Mouse (Mus musculus) neural tube, embryonic 14.5 days (tissue): ENCODE results near the gene Ggt5. TPM values are rescaled to one million over a fixed set of nuclear protein-coding genes. Genes with fewer than 3 reads are reported as not detected.

Source experiments
- ATAC-seq: fragments of 200-750 bp; cut with Nextera tagmentation; 2 replicates; pipeline ENCODE4 v1.8.0; 2017; ENCODE audit warnings: low read depth, mild to moderate bottlenecking, moderate TSS enrichment, moderate library complexity
- H3K27ac ChIP-seq: fragments of 300-500 bp; sonication (generic); 2 replicates; pipeline ENCODE4 v1.5.1; 2014; ENCODE audit warnings: low read depth, mild to moderate bottlenecking, control low read depth, low read length, moderate library complexity, mixed read lengths
- H3K27me3 ChIP-seq: fragments of 300-500 bp; sonication (generic); 2 replicates; pipeline ENCODE4 v1.6.1; 2014; ENCODE audit warnings: low read length; ENCODE audit not compliant: control insufficient read depth, insufficient read depth
- H3K36me3 ChIP-seq: fragments of 300-500 bp; sonication (generic); 2 replicates; pipeline ENCODE4 v1.6.1; 2014; ENCODE audit warnings: low read length, mixed read lengths; ENCODE audit not compliant: control insufficient read depth, insufficient read depth
- H3K4me1 ChIP-seq: fragments of 300-500 bp; sonication (generic); 2 replicates; pipeline ENCODE4 v1.6.1; 2014; ENCODE audit warnings: low read length; ENCODE audit not compliant: control insufficient read depth, insufficient read depth
- H3K4me2 ChIP-seq: fragments of 300-500 bp; sonication (generic); 2 replicates; pipeline ENCODE4 v1.6.1; 2014; ENCODE audit warnings: mild to moderate bottlenecking, low read depth, low read length, control low read depth
- H3K4me3 ChIP-seq: fragments of 300-500 bp; sonication (generic); 2 replicates; pipeline ENCODE4 v1.5.1; 2014; ENCODE audit warnings: low read depth, low read length, control low read depth, mixed read lengths
- H3K9ac ChIP-seq: fragments of 300-500 bp; sonication (generic); replicated peaks from 2 replicates; pipeline ENCODE4 v1.6.1; 2014; ENCODE audit warnings: low read depth, mild to moderate bottlenecking, control low read depth, low read length, mixed read lengths
- H3K9me3 ChIP-seq: fragments of 300-500 bp; sonication (generic); 2 replicates; pipeline ENCODE4 v1.6.1; 2016; ENCODE audit warnings: low read length; ENCODE audit not compliant: control insufficient read depth
- WGBS: fragments of 180-500 bp; shearing (Covaris S2); extraction: QIAGEN DNeasy Blood & Tissue Kit; methylation state at CpG from one replicate; pipeline ENCODE4 v1.1.7; 2014; 5-methylcytosine and 5-hydroxymethylcytosine counted together
- polyA plus RNA-seq: library from polyadenylated mRNA; unstranded; fragments of >200 nt; fragmentation: Nextera tagmentation; extraction: Ambion mirVana; gene quantifications from 2 replicates; pipeline ENCODE4 v1.2.1, GENCODE M21; 2014

The Ggt5 gene
- polyA plus RNA-seq, 1 experiment from 2014 or later, result 0.43 TPM

- H3K27ac ChIP-seq, result no peak overlapping the region
- H3K9ac ChIP-seq, result no peak overlapping the region
- 88% methylated on average over 6 of the region's 6 CpGs for WGBS
- no peak for ATAC-seq
- H3K4me1 ChIP-seq, result peaks cover 11% of the 10 kb centered on the region
- H3K4me3 ChIP-seq, result no peak overlapping the region
- H3K9me3 ChIP-seq, result no peaks in the 10 kb centered on the region
- peaks cover 42% of the 10 kb centered on the region for H3K36me3 ChIP-seq
- H3K27me3 ChIP-seq, result no peaks in the 10 kb centered on the region
- no peak overlapping the region for H3K4me2 ChIP-seq
These were observed 59.0 kb downstream of the Ggt5 start for GRCm38 (mm10) chr10:75648091-75648490.

- no peak overlapping the region for H3K9ac ChIP-seq
- H3K36me3 ChIP-seq, result peaks cover 43% of the 10 kb centered on the region
- no peak overlapping the region for H3K4me2 ChIP-seq
- H3K27ac ChIP-seq, result no peak overlapping the region
- H3K4me1 ChIP-seq, result peaks cover 2% of the 10 kb centered on the region; the same call in 1 of the 2 replicates
- no peaks in the 10 kb centered on the region for H3K9me3 ChIP-seq
- no peaks in the 10 kb centered on the region for H3K27me3 ChIP-seq
- ATAC-seq, result no peak
- WGBS, result 88% methylated on average over 7 of the region's 7 CpGs
- H3K4me3 ChIP-seq, result no peak overlapping the region
These were observed 59.9 kb downstream of the Ggt5 start for GRCm38 (mm10) chr10:75649001-75649400.

GRCm38 (mm10) chr10:75649406-75649995 is 60.4 kb downstream of the Ggt5 start:
- WGBS, result 94% methylated on average over 4 of the region's 4 CpGs
- Histone ChIP-seq H3K4me1 (no peaks in the 10 kb centered on the region), H3K9me3 (no peaks in the 10 kb centered on the region), H3K27me3 (no peaks in the 10 kb centered on the region), H3K36me3 (peaks cover 45% of the 10 kb centered on the region), H3K4me2 (no peak overlapping the region), H3K27ac (no peak overlapping the region), H3K9ac (no peak overlapping the region), H3K4me3 (no peak overlapping the region)
- no peak for ATAC-seq

GRCm38 (mm10) chr10:75650306-75650902 is 61.3 kb downstream of the Ggt5 start:
- no peak overlapping the region for H3K27ac ChIP-seq
- no peaks in the 10 kb centered on the region for H3K27me3 ChIP-seq
- H3K9me3 ChIP-seq, result no peaks in the 10 kb centered on the region
- no peaks in the 10 kb centered on the region for H3K4me1 ChIP-seq
- peaks cover 54% of the 10 kb centered on the region for H3K36me3 ChIP-seq
- H3K9ac ChIP-seq, result no peak overlapping the region
- no peak overlapping the region for H3K4me2 ChIP-seq
- H3K4me3 ChIP-seq, result no peak overlapping the region
- WGBS, result 93% methylated on average over 6 of the region's 6 CpGs
- no peak for ATAC-seq

- 97% methylated on average over 16 of the region's 16 CpGs for WGBS
- Histone ChIP-seq H3K27ac (no peak overlapping the region), H3K4me3 (no peak overlapping the region), H3K9ac (no peak overlapping the region), H3K9me3 (no peaks in the 10 kb centered on the region), H3K36me3 (peaks cover 48% of the 10 kb centered on the region), H3K4me1 (no peaks in the 10 kb centered on the region), H3K27me3 (no peaks in the 10 kb centered on the region), H3K4me2 (no peak overlapping the region)
- ATAC-seq, result no peak
These were observed 62.4 kb downstream of the Ggt5 start for GRCm38 (mm10) chr10:75651381-75652068.

- H3K4me2 ChIP-seq, result no peak overlapping the region
- WGBS, result 95% methylated on average over 4 of the region's 4 CpGs
- ATAC-seq, result no peak
These were observed 64.9 kb downstream of the Ggt5 start for GRCm38 (mm10) chr10:75654053-75654452.

GRCm38 (mm10) chr10:75657165-75657564 is 68.0 kb downstream of the Ggt5 start:
- no peak overlapping the region for H3K9ac ChIP-seq
- no peak overlapping the region for H3K4me3 ChIP-seq
- WGBS, result 96% methylated on average over 5 of the region's 5 CpGs
- no peak overlapping the region for H3K4me2 ChIP-seq
- ATAC-seq, result no peak
- H3K9me3 ChIP-seq, result no peaks in the 10 kb centered on the region
- no peak overlapping the region for H3K27ac ChIP-seq
- H3K36me3 ChIP-seq, result peaks cover 31% of the 10 kb centered on the region
- H3K27me3 ChIP-seq, result no peaks in the 10 kb centered on the region
- no peaks in the 10 kb centered on the region for H3K4me1 ChIP-seq

More at GRCm38 (mm10) chr10:75654053-75654452, 64.9 kb downstream of the Ggt5 start:
- Histone ChIP-seq H3K4me3 (no peak overlapping the region), H3K27me3 (no peaks in the 10 kb centered on the region), H3K4me1 (no peaks in the 10 kb centered on the region), H3K27ac (no peak overlapping the region), H3K9me3 (no peaks in the 10 kb centered on the region), H3K9ac (no peak overlapping the region), H3K36me3 (peaks cover 47% of the 10 kb centered on the region)

- Histone ChIP-seq H3K9ac (no peak overlapping the region), H3K4me2 (no peak overlapping the region), H3K36me3 (peaks cover 25% of the 10 kb centered on the region), H3K27ac (no peak overlapping the region), H3K9me3 (no peaks in the 10 kb centered on the region), H3K4me3 (no peak overlapping the region), H3K4me1 (no peaks in the 10 kb centered on the region), H3K27me3 (no peaks in the 10 kb centered on the region)
- no peak for ATAC-seq
- WGBS, result 97% methylated on average over 7 of the region's 7 CpGs
These were observed 68.6 kb downstream of the Ggt5 start for GRCm38 (mm10) chr10:75657772-75658171.

GRCm38 (mm10) chr10:75661381-75661780 is 72.2 kb downstream of the Ggt5 start:
- H3K9ac ChIP-seq, result no peak overlapping the region
- 75% methylated on average over 6 of the region's 6 CpGs for WGBS
- H3K4me3 ChIP-seq, result no peak overlapping the region
- ATAC-seq, result peak; percentile 33; the same call in 1 of the 2 replicates
- no peak overlapping the region for H3K4me2 ChIP-seq
- H3K36me3 ChIP-seq, result peaks cover 9% of the 10 kb centered on the region
- no peaks in the 10 kb centered on the region; the same call in 1 of the 2 replicates for H3K4me1 ChIP-seq
- H3K27ac ChIP-seq, result no peak overlapping the region
- H3K9me3 ChIP-seq, result no peaks in the 10 kb centered on the region
- no peaks in the 10 kb centered on the region for H3K27me3 ChIP-seq
